Mouse (Mus musculus): Measurements from ENCODE around the gene Cdkn2aipnl.

The Cdkn2aipnl gene

GRCm38 (mm10) chr11:51946144-51946543 lies 21.3 kb upstream of the Cdkn2aipnl start:
- DNase-seq (ENCODE audit: low spot score), result no peak

- no peak for DNase-seq (ENCODE audit: low spot score)
These were observed 18.2 kb upstream of the Cdkn2aipnl start for GRCm38 (mm10) chr11:51949155-51949840.

- no peak for DNase-seq (ENCODE audit: low spot score)
These were observed 17.5 kb upstream of the Cdkn2aipnl start for GRCm38 (mm10) chr11:51949919-51950318.

GRCm38 (mm10) chr11:51951861-51952420 lies 15.5 kb upstream of the Cdkn2aipnl start:
- no peak for DNase-seq (ENCODE audit: low spot score)

GRCm38 (mm10) chr11:51956112-51956511 lies 11.3 kb upstream of the Cdkn2aipnl start:
- DNase-seq (ENCODE audit: low spot score), result no peak

DNA sequence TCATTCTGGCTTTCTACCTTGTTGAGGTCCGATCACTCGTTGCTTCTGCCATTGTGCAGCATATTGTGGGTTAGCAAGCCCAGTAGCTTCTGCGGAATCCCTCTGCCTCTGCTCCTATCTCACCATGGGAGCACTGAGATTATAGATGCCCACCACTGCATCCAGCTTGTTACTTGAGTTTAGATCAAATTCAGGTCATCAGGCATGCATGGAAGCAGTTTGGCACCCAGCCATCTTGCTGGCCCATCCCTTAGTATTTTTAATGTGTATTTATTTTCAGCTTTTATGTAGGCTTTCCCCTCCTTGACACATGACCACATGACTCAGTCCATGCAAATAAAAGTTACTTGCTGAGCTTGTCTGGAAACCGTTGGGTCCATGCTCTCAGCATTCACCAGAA lies 9.7 kb upstream of the Cdkn2aipnl start:
- peak; percentile 26 for DNase-seq (ENCODE audit: low spot score)

DNA sequence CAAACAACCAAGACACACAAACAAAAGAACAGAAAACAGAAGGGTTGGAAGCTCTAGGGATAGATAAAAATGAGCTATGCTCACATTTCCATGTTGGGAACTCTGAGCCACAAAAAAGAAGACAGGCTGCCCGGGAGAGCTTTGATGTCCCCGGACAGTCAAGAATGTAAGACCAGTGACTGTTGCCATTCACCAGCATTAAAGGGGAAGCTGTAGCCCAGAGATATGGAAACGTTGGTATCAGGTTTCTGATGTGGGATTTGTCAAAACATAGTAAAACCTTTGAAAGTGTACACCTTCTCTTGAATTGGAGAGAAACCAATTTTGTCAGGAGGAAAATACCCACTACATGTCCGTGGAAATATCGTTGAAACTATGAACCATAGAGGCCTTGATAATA lies 8.0 kb upstream of the Cdkn2aipnl start:
- no peak for DNase-seq (ENCODE audit: low spot score)

GRCm38 (mm10) chr11:51960061-51960460 lies 7.4 kb upstream of the Cdkn2aipnl start:
- DNase-seq (ENCODE audit: low spot score), result no peak

DNA sequence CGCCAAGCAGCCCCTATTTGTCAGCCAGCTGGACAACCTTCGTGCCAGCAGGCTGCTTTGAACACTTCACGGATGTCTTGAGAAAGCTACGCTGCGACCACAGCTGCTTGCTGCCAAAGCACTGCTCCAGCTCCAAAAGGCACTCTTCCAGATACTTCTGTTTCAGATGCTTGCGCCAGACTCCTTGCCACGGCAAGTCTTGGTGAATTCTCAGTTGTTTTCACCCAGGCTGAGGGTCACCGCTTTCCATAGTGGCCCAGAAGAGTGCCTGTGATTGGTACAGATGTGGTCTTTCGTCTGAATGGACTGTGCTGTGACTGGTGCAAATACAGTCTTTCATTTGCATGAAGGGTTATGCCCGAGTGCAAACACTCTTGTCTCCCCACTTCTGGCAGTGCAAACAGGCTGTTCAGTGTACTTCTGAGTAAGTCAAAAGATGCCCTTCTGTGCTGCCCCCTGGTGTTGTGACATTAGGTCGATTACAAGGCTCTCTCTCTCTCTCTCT lies 6.4 kb upstream of the Cdkn2aipnl start:
- no peak for DNase-seq (ENCODE audit: low spot score)

- DNase-seq (ENCODE audit: low spot score), result no peak
These were observed 5.7 kb upstream of the Cdkn2aipnl start for GRCm38 (mm10) chr11:51961761-51962160.

DNA sequence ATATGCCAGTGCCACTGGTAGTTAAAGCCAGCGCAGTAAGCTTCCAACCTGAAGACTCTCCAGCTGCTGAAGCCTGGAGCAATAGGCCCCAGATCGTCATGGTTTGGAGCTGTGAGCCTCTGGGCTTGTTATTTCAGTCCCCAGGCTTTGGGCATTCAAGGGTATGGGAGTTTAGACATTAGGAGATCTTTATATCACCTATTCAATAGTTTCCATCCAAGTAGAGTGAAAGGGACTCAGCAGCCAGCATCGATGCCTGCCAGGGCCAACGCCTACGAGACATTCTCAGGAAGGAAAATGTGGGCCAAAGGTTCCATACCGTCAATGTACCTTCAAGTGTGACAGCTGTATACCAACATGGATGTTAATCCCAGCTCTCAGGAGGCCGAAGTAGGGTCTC lies 5.2 kb upstream of the Cdkn2aipnl start:
- DNase-seq (ENCODE audit: low spot score), result no peak

- no peak for DNase-seq (ENCODE audit: low spot score)
These were observed 810 bp upstream of the Cdkn2aipnl start for GRCm38 (mm10) chr11:51966651-51967050.

DNA sequence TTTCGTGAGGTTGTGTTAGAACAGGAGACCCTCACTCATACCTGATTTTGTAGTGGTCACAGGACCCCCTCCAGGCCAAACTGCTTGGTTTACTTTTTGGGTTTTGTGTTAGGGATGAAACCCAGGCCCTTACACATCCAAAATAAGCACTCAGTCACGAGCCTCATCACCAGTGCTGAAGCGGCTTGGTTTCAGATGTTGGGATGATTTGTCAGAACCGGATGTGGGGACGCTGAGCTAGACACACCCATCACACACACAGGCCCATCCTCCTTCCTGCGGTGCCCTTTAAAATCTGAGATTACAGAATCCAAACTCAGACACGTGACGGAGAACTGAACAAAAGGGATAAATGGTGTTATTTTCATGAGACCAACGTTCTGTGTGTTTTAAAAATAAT lies 1.4 kb downstream of the Cdkn2aipnl start:
- no peak for DNase-seq (ENCODE audit: low spot score)

DNA sequence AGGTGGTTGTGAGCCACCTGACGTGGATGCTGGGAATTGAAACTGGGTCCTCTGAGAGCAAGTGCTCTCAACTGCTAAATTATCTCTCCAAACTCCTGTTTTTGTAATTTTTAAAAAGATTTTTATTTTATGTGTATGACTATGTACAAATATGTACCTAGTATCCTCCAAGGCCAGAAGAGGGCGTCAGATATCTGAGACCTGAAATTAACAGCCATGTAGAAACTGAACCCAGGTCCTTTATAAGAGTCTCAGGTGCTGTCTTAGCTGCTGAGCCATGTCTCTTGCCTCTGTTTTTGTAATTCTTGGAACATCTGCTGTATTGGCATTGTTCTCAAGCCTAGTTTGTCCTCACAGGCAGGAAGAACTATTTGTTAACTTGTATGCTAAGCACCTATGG lies 2.0 kb downstream of the Cdkn2aipnl start:
- DNase-seq (ENCODE audit: low spot score), result no peak

- no peak for DNase-seq (ENCODE audit: low spot score)
These were observed 4.2 kb downstream of the Cdkn2aipnl start for GRCm38 (mm10) chr11:51971644-51972043.

- DNase-seq (ENCODE audit: low spot score), result peak; percentile 43
These were observed 32.3 kb downstream of the Cdkn2aipnl start for GRCm38 (mm10) chr11:51999611-52000289.

DNA sequence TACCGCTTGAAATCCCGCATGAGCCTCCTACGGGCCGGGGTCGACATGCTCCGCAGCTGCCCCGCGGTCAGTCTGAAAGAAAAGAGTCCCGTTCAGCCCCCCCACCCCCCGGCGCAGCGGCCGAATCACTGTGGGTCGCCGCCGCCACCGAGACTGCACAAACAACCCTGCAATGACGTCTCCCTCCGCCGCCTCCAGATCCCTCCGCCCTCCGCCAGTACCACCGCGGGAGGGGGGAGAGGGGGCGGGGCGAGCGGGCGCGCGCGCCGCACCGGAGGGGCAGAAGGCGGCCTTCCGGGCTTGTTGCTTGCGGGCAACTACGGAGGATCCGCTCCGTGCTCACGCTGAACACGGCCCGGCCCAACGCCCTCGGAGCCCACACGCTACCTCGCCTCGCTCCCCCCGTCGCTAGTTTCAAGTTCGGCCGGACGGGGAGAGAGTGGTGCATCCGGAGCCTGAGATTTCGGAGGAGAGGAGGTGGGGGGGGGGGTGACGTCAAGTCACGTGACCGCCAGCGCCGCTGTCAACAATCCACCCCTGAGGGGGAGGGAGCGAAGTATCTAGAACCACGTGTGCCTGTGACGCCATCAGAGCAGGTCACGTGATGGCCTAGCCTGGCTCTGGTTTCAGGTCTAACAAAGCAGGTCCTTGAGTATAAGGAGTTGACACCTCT lies 33.0 kb downstream of the Cdkn2aipnl start, which contains the start of gene Ube2b:
Gene Ube2b, minus strand, starts transcription at position 473 of the 673 bp plus-strand sequence.
- peak; percentile 84 for DNase-seq (ENCODE audit: low spot score)

DNA sequence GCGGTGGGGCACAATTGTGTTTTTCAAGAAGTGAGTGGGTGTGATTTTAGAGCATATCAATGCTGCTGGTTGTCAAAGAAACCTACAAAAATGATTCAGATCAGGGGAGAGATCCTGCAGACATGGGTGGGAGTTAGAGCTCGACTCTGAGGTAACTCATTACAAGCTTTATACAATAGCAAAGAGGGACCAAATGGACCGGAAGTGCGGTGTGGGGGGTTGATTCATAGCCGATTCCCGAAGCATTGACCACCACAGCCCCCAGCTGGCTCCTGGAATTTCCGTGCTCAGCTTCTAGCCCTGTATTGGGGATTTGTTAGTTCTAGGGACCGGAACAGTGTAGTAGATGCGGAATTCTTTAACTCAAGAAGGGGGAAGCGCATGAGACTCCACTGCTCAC lies 33.9 kb downstream of the Cdkn2aipnl start:
- DNase-seq (ENCODE audit: low spot score), result no peak

- DNase-seq (ENCODE audit: low spot score), result no peak
These were observed 34.4 kb downstream of the Cdkn2aipnl start for GRCm38 (mm10) chr11:52001861-52002260.

DNA sequence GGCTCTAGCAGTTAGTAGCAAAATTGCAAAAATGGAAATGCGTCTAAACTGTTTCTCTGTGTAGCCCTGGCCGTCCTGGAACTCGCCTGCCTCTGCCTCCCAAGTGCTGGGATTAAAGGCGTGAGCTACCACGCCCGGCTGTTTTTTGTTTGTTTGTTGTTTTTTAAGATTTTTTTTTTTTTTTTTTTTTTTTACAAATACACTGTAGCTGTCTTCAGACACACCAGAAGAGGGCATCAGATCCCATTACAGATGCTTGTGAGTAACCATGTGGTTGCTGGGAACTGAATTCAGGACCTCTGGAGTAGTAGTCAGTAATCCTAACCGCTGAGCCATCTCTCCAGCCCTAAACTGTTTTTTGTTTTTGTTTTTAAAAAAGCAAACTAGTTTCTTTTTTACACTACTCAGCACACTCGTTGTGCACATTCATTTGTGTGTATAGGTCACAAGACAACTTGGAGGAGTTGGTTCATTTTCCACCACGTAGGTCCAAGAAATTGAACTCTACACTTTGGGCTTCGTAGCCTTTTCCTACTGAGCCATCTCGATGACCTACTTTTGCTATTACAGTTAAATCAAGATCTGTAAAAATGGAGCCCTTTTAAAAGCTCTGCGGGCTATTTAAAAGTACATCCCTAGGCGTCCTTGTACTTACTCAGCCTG lies 35.5 kb downstream of the Cdkn2aipnl start:
- no peak for DNase-seq (ENCODE audit: low spot score)

GRCm38 (mm10) chr11:52003505-52003771 lies 36.0 kb downstream of the Cdkn2aipnl start:
- DNase-seq (ENCODE audit: low spot score), result no peak

Data from urinary bladder, postnatal 25 days (tissue).